Mouse (Mus musculus) testis, adult 2 months (tissue): Measurements from ENCODE around the gene Spred3. TPM values are rescaled to one million over a fixed set of nuclear protein-coding genes. Genes with fewer than 3 reads are reported as not detected.

Experiments
- H3K27ac ChIP-seq: fragments of 200-500 bp; 2 replicates; pipeline ENCODE4 v1.5.1; 2012; ENCODE audit warnings: low read depth, low read length; ENCODE audit not compliant: control insufficient read depth, insufficient read depth
- H3K27me3 ChIP-seq: fragments of 200-500 bp; 2 replicates; pipeline ENCODE4 v1.6.1; 2012; ENCODE audit warnings: mild to moderate bottlenecking, low read length, moderate library complexity; ENCODE audit not compliant: control insufficient read depth, insufficient read depth
- H3K36me3 ChIP-seq: fragments of 200-500 bp; 2 replicates; pipeline ENCODE4 v1.6.1; 2012; ENCODE audit warnings: mild to moderate bottlenecking, low read length; ENCODE audit not compliant: control insufficient read depth, insufficient read depth
- H3K4me1 ChIP-seq: fragments of 200-500 bp; 2 replicates; pipeline ENCODE4 v1.6.1; 2012; ENCODE audit warnings: low read length; ENCODE audit not compliant: control insufficient read depth, insufficient read depth
- H3K4me3 ChIP-seq: fragments of 200-500 bp; 2 replicates; pipeline ENCODE4 v1.5.1; 2012; ENCODE audit warnings: low read depth, mild to moderate bottlenecking, low read length, moderate library complexity, mixed read lengths; ENCODE audit not compliant: control insufficient read depth
- CTCF ChIP-seq: fragments of 200-500 bp; IDR thresholded peaks from 2 replicates; pipeline ENCODE4 v1.5.1; 2012; ENCODE audit warnings: low read depth, mild to moderate bottlenecking, inconsistent platforms, low read length, moderate library complexity; ENCODE audit not compliant: control insufficient read depth, insufficient read depth, insufficient replicate concordance
- POLR2A ChIP-seq: fragments of 200-500 bp; IDR thresholded peaks from 2 replicates; pipeline ENCODE4 v1.6.1; 2012; ENCODE audit warnings: low read depth, mild to moderate bottlenecking, inconsistent platforms, low read length, moderate library complexity; ENCODE audit not compliant: control insufficient read depth
- polyA plus RNA-seq: library from polyadenylated mRNA; depleted of rRNA; stranded (reverse); fragments of >200 nt; gene quantifications from 2 replicates; pipeline ENCODE4 v1.2.3, GENCODE M21; 2012

The Spred3 gene
- polyA plus RNA-seq, 1 experiment = 41.8 TPM

GRCm38 (mm10) chr7:29137429-29137828 lies 32.8 kb downstream of the Spred3 start:
- Histone ChIP-seq H3K27ac (no peak overlapping the region), H3K36me3 (no peaks in the 10 kb centered on the region), H3K4me1 (peaks cover 4% of the 10 kb centered on the region), H3K4me3 (no peak overlapping the region), H3K27me3 (no peaks in the 10 kb centered on the region)
- TF ChIP-seq POLR2A (no peak), CTCF (no peak)

DNA sequence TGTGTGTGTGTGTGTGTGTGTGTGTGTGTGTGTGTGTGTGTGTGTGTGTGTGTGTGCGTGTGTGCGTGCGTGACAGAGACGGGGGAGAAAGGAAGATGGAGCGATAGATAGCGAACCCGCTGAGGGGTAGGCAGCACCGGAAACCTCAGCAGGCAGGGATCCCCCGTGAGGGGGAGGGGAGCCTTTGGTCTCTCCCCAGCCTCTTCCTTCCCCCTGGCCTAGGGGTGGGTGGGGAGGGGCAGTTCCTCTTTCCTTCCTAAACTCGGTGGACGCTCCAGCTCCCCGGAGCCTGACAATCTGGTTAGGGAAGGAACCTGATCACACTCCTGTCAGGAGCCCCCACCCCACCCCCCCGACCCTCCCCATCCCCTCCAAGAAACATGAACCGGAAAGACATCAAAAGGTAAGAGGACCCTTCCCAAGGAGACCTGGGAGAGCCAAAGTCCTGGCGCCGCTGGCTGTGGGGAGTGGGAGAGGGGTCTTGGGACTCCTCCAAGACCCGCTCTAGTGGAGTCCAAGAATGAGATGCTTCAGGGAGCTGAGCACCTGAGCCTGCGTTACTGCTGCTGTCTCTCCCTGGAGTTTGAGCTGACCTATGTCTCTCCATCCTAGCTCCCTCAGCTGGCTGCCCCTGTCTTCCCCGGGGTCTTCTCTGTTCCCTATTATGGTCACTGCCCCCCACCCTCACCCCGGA lies 35.4 kb downstream of the Spred3 start, which contains the start of gene Rasgrp4:
Gene Rasgrp4 (plus strand): TSS at position 159 of the 694 bp plus-strand sequence.
- Histone ChIP-seq H3K27ac (no peak within 1 kb of the TSS), H3K4me3 (no peak within 1 kb of the TSS), H3K4me1 (peaks cover 4% of the 10 kb centered on the region), H3K36me3 (no peaks in the 10 kb centered on the region), H3K27me3 (no peaks in the 10 kb centered on the region)
- TF ChIP-seq POLR2A (no peak), CTCF (no peak)

- Histone ChIP-seq H3K4me1 (peaks cover 4% of the 10 kb centered on the region), H3K36me3 (no peaks in the 10 kb centered on the region), H3K27ac (no peak overlapping the region), H3K4me3 (no peak overlapping the region), H3K27me3 (no peaks in the 10 kb centered on the region)
- TF ChIP-seq POLR2A (no peak), CTCF (no peak)
Measured at GRCm38 (mm10) chr7:29134230-29134629, 36.0 kb downstream of the Spred3 start.

DNA sequence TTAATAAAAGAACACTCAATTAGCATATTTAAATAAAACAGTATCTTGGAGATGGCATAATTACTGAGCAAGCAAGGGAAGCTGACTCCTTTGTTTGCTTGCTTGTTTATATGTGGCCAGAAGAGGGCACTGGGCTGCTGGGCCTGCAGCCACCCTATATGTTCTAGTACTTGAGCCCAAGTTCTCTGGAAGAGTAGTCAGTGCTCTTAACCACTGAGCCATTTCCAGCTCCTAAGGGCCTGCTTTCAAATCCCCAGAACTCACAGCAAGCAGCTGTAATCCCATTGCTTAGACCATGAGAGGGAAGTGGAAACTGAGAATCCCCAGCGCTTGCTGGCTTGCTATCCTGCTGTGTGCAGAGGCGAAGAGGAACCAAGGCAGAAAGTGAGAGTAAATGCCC lies 41.5 kb downstream of the Spred3 start:
- H3K36me3 ChIP-seq = no peaks in the 10 kb centered on the region
- TF ChIP-seq CTCF (no peak; the same call in 1 of the 2 replicates), POLR2A (no peak)
- no peak overlapping the region for H3K27ac ChIP-seq

DNA sequence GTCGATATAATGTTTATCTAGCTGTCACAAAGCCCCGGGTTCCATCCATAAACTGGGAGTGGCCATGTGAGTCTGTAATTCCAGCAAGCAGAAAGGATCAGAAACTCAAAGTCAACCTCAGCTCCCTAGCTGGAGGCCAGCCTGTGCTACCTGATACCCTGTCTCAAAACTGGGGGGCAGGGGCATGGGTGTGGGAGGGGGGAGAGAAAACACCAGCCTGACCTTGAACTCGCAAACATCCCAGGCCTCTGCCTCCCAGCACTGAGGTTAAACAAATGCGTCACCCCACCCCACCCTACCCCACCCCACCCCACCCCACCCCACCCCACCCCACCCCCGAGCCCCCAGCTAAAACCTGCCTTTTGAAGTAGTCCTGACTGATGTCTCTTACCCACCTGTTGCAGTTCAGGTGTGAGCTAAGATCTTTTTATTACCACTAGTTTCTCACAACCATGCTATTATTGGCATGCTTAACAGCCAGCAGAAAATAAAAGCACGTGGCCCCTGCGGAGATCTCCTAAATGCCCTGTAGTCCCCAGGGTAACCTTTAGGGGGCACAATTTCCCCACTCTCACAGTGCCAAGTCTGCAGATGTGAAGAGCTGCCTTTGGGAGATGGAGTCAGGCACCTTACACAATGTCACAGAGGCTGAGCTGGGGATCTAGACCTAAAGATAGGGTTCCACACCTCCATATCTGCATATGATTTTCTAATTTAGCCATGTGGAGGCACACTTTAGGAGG lies 43.9 kb downstream of the Spred3 start:
- Histone ChIP-seq H3K4me3 (no peak overlapping the region), H3K27me3 (no peaks in the 10 kb centered on the region), H3K4me1 (peaks cover 8% of the 10 kb centered on the region), H3K27ac (no peak overlapping the region), H3K36me3 (no peaks in the 10 kb centered on the region)
- TF ChIP-seq CTCF = peak; percentile 56; the same call in 1 of the 2 replicates
- no peak for TF ChIP-seq POLR2A

More for the DNA sequence above, 41.5 kb downstream of the Spred3 start:
- H3K4me3 ChIP-seq = no peak overlapping the region
- H3K4me1 ChIP-seq = peaks cover 8% of the 10 kb centered on the region
- no peaks in the 10 kb centered on the region for H3K27me3 ChIP-seq

- TF ChIP-seq CTCF = no peak
- H3K4me1 ChIP-seq = peaks cover 8% of the 10 kb centered on the region
- no peaks in the 10 kb centered on the region for H3K36me3 ChIP-seq
- no peaks in the 10 kb centered on the region for H3K27me3 ChIP-seq
- H3K4me3 ChIP-seq = no peak within 1 kb of the TSS; the same call in 1 of the 2 replicates
- H3K27ac ChIP-seq = no peak within 1 kb of the TSS
Measured at GRCm38 (mm10) chr7:29124970-29125369, 45.2 kb downstream of the Spred3 start, which contains the start of gene Ryr1. Gene Ryr1 (minus strand): TSS chr7:29125179.
